Mouse (Mus musculus): Measurements from ENCODE around the gene Kctd21. TPM values are rescaled to one million over a fixed set of nuclear protein-coding genes. Genes with fewer than 3 reads are reported as not detected.

Gene Kctd21
- polyA plus RNA-seq, 1 experiment from 2014 or later: 7.7 TPM

Other genes with a start within 250 kb of the Kctd21 start
- 4.0 and 5.1 TPM in 2 replicates for gene Usp35, start 307 bp upstream of the Kctd21 start, polyA plus RNA-seq (2016; fragmentation: Nextera tagmentation; extraction: Ambion mirVana)
- gene Alg8, start 39.3 kb downstream of the Kctd21 start, polyA plus RNA-seq (2016; fragmentation: Nextera tagmentation; extraction: Ambion mirVana): 27.6 and 28.1 TPM in 2 replicates
- gene Ndufc2, start 67.7 kb downstream of the Kctd21 start, polyA plus RNA-seq (2016; fragmentation: Nextera tagmentation; extraction: Ambion mirVana): 350 and 364 TPM in 2 replicates
- 0.72 and 0.81 TPM in 2 replicates for gene Thrsp, start 85.4 kb downstream of the Kctd21 start, polyA plus RNA-seq (2016; fragmentation: Nextera tagmentation; extraction: Ambion mirVana)
- 1.8 and 2.3 TPM in 2 replicates for gene Kctd14, start 119.0 kb downstream of the Kctd21 start, polyA plus RNA-seq (2016; fragmentation: Nextera tagmentation; extraction: Ambion mirVana)
- gene Ints4, start 148.6 kb downstream of the Kctd21 start, polyA plus RNA-seq (2016; fragmentation: Nextera tagmentation; extraction: Ambion mirVana): 54.2 and 55.3 TPM in 2 replicates
- gene Aamdc, start 247.2 kb downstream of the Kctd21 start, polyA plus RNA-seq (2016; fragmentation: Nextera tagmentation; extraction: Ambion mirVana): 40.5 and 43.9 TPM in 2 replicates
- gene Rsf1, start 247.6 kb downstream of the Kctd21 start, polyA plus RNA-seq (2016; fragmentation: Nextera tagmentation; extraction: Ambion mirVana): 33.2 and 33.4 TPM in 2 replicates